Mouse (Mus musculus) intestine, postnatal 0 days (tissue): ENCODE measurements around the gene Rad51b. TPM values are rescaled to one million over a fixed set of nuclear protein-coding genes. Genes with fewer than 3 reads are reported as not detected.
A peak's percentile ranks its signal among the peaks of the same experiment; 100 is the strongest.

ENCODE experiments used
- ATAC-seq: fragments of 200-750 bp; cut with Nextera tagmentation; 2 replicates; pipeline ENCODE4 v1.8.0; 2017; ENCODE audit warnings: mild to moderate bottlenecking, moderate TSS enrichment, moderate library complexity
- H3K27ac ChIP-seq: fragments of 300-500 bp; sonication (generic); 2 replicates; pipeline ENCODE4 v1.5.1; 2014; ENCODE audit warnings: mild to moderate bottlenecking, low read depth, low read length, moderate library complexity
- H3K27me3 ChIP-seq: fragments of 300-500 bp; sonication (generic); replicated peaks from 2 replicates; pipeline ENCODE4 v1.6.1; 2014; ENCODE audit warnings: low read length, mixed read lengths; ENCODE audit not compliant: control insufficient read depth, insufficient read depth
- H3K36me3 ChIP-seq: fragments of 300-500 bp; sonication (generic); 2 replicates; pipeline ENCODE4 v1.6.1; 2014; ENCODE audit warnings: mild to moderate bottlenecking, moderate library complexity; ENCODE audit not compliant: control insufficient read depth, insufficient read depth
- H3K4me1 ChIP-seq: fragments of 300-500 bp; sonication (generic); replicated peaks from 2 replicates; pipeline ENCODE4 v1.6.1; 2014; ENCODE audit warnings: antibody characterized with exemption, low read length, mixed read lengths; ENCODE audit not compliant: control insufficient read depth, insufficient read depth
- H3K4me2 ChIP-seq: fragments of 300-500 bp; sonication (generic); replicated peaks from 2 replicates; pipeline ENCODE4 v1.6.1; 2014; ENCODE audit warnings: low read depth, mild to moderate bottlenecking, moderate library complexity
- H3K4me3 ChIP-seq: fragments of 300-500 bp; sonication (generic); 2 replicates; pipeline ENCODE4 v1.5.1; 2014; ENCODE audit warnings: low read depth, low read length
- H3K9ac ChIP-seq: fragments of 300-500 bp; sonication (generic); 2 replicates; pipeline ENCODE4 v1.6.1; 2014; ENCODE audit warnings: mild to moderate bottlenecking, low read depth, low read length
- H3K9me3 ChIP-seq: fragments of 300-500 bp; sonication (generic); 2 replicates; pipeline ENCODE4 v1.6.1; 2016; ENCODE audit warnings: mixed run types; ENCODE audit not compliant: control insufficient read depth
- CTCF ChIP-seq: sonication (generic); IDR thresholded peaks from 2 replicates; pipeline ENCODE4 v1.5.1; 2016; ENCODE audit warnings: low read depth, mild to moderate bottlenecking, control low read depth, antibody characterized with exemption, moderate library complexity
- WGBS: fragments of 180-500 bp; shearing (Covaris S2); extraction: QIAGEN DNeasy Blood & Tissue Kit; methylation state at CpG from one replicate; pipeline ENCODE4 v1.1.7; 2014; 5-methylcytosine and 5-hydroxymethylcytosine counted together
- polyA plus RNA-seq: library from polyadenylated mRNA; unstranded; fragments of >200 nt; fragmentation: Nextera tagmentation; extraction: Ambion mirVana; gene quantifications from 2 replicates; pipeline ENCODE4 v1.2.1, GENCODE M21; 2015

Rad51b gene
- polyA plus RNA-seq, 1 experiment from 2014 or later, result 1.9 TPM

GRCm38 (mm10) chr12:79647382-79647781, 350.3 kb downstream of the Rad51b start:
- TF ChIP-seq CTCF, result no peak
- Histone ChIP-seq H3K4me1 (no peaks in the 10 kb centered on the region), H3K36me3 (no peaks in the 10 kb centered on the region), H3K4me2 (no peak overlapping the region), H3K9ac (no peak overlapping the region), H3K9me3 (no peaks in the 10 kb centered on the region), H3K27ac (no peak overlapping the region), H3K27me3 (no peaks in the 10 kb centered on the region), H3K4me3 (no peak overlapping the region)
- WGBS, result 92% methylated on average over 6 of the region's 6 CpGs
- no peak for ATAC-seq

- Histone ChIP-seq H3K4me1 (no peaks in the 10 kb centered on the region), H3K36me3 (no peaks in the 10 kb centered on the region), H3K27me3 (no peaks in the 10 kb centered on the region), H3K9ac (no peak overlapping the region), H3K27ac (no peak overlapping the region), H3K9me3 (no peaks in the 10 kb centered on the region), H3K4me2 (no peak overlapping the region), H3K4me3 (no peak overlapping the region)
- no peak for ATAC-seq
- TF ChIP-seq CTCF, result no peak
- 78% methylated on average over 5 of the region's 5 CpGs for WGBS
Observed at GRCm38 (mm10) chr12:79647976-79648375, 350.9 kb downstream of the Rad51b start.

- no peaks in the 10 kb centered on the region for H3K36me3 ChIP-seq
- TF ChIP-seq CTCF, result 0 out of 2 replicates have a peak, but pooled peaks have one; percentile 6
- H3K27ac ChIP-seq, result no peak overlapping the region
- H3K4me1 ChIP-seq, result no peaks in the 10 kb centered on the region
- H3K4me2 ChIP-seq, result no peak overlapping the region
- 71% methylated on average over 7 of the region's 7 CpGs for WGBS
- H3K9ac ChIP-seq, result no peak overlapping the region
- peak; percentile 56; the same call in 1 of the 2 replicates for ATAC-seq
- no peak overlapping the region for H3K4me3 ChIP-seq
- no peaks in the 10 kb centered on the region for H3K9me3 ChIP-seq
- H3K27me3 ChIP-seq, result no peaks in the 10 kb centered on the region
Observed at GRCm38 (mm10) chr12:79648812-79649700, 352.0 kb downstream of the Rad51b start.

- H3K27ac ChIP-seq, result no peak overlapping the region
Observed at GRCm38 (mm10) chr12:79649796-79650195, 352.7 kb downstream of the Rad51b start.

GRCm38 (mm10) chr12:79655138-79655537, 358.1 kb downstream of the Rad51b start:
- Histone ChIP-seq H3K27me3 (no peaks in the 10 kb centered on the region), H3K27ac (no peak overlapping the region), H3K4me1 (no peaks in the 10 kb centered on the region), H3K36me3 (no peaks in the 10 kb centered on the region), H3K4me2 (no peak overlapping the region), H3K9me3 (no peaks in the 10 kb centered on the region), H3K9ac (no peak overlapping the region), H3K4me3 (no peak overlapping the region)
- 0 out of 2 replicates have a peak, but pooled peaks have one; percentile 18 for TF ChIP-seq CTCF
- 93% methylated on average over 5 of the region's 5 CpGs for WGBS
- ATAC-seq, result no peak

More at GRCm38 (mm10) chr12:79649796-79650195, 352.7 kb downstream of the Rad51b start:
- no peak overlapping the region for H3K4me3 ChIP-seq
- H3K9me3 ChIP-seq, result no peaks in the 10 kb centered on the region
- no peak overlapping the region for H3K4me2 ChIP-seq
- no peaks in the 10 kb centered on the region for H3K27me3 ChIP-seq
- ATAC-seq, result no peak
- no peak for TF ChIP-seq CTCF
- no peaks in the 10 kb centered on the region for H3K4me1 ChIP-seq
- no peaks in the 10 kb centered on the region for H3K36me3 ChIP-seq
- H3K9ac ChIP-seq, result no peak overlapping the region

- 75% methylated on average over 3 of the region's 3 CpGs for WGBS
- H3K9ac ChIP-seq, result no peak overlapping the region
- H3K27ac ChIP-seq, result no peak overlapping the region
- no peak for TF ChIP-seq CTCF
- peaks cover 12% of the 10 kb centered on the region for H3K4me1 ChIP-seq
- H3K9me3 ChIP-seq, result no peaks in the 10 kb centered on the region
- no peaks in the 10 kb centered on the region for H3K36me3 ChIP-seq
- H3K27me3 ChIP-seq, result no peaks in the 10 kb centered on the region
- no peak for ATAC-seq
- H3K4me2 ChIP-seq, result no peak overlapping the region
- H3K4me3 ChIP-seq, result no peak overlapping the region
Observed at GRCm38 (mm10) chr12:79658861-79659260, 361.8 kb downstream of the Rad51b start.
